Mouse (Mus musculus): ENCODE measurements around the gene Palm2.

DNA sequence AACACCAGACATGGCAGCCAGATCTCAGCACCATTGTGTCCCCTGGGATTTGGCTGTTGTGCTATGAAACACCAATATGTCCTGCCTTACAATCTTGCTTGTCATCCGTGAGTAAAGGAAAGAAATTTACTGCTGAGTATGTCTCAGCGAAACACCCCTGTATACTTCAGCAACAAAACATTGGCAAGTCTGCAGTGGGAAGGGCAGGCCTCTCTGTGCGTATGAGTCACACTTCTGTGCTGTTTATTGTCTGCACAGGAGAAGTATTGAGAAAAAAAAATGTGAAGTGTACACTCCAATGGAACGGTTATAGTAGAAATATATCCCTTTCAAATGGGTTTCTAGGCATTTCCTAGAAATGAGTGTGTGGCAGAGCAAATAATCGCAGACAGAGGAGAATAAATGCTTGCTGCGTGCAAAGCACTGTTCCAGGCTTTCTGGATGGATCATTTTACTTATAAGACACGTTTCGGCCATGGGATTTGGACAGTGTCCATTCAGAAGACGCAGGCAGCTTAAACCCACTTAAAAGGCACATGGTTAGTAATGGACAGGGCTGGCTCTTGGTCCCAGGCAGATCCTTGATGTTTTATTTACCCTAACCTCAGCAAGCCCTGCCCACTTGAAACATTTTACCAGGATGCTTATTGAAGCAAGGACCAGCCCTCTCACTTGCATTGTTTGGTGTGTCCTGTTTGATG, 202.9 kb downstream of the Palm2 start:
- TF ChIP-seq CTCF (IDR thresholded peaks at IDR 0.05; ENCODE audit: control insufficient read depth, insufficient read depth, low read length): no peak
- no peak for TF ChIP-seq POLR2A (IDR thresholded peaks at IDR 0.05; ENCODE audit: borderline replicate concordance, control insufficient read depth, low read depth, low read length)
